Mouse (Mus musculus) right cerebral cortex, postnatal 4 days (tissue): ENCODE results near the gene Egfem1.
A peak's percentile ranks its signal among the peaks of the same experiment; 100 is the strongest.

Experiments used
- DNase-seq: peaks from one replicate; pipeline ENCODE4 v3.0.0-alpha.2; 2022

Egfem1 gene

GRCm38 (mm10) chr3:29081952-29082295, at the start of gene Egfem1:
Gene Egfem1, plus strand, starts transcription at chr3:29082023.
- DNase-seq, result no peak

GRCm38 (mm10) chr3:29033107-29033506, 48.7 kb upstream of the Egfem1 start:
- DNase-seq, result no peak

GRCm38 (mm10) chr3:29036146-29036545, 45.7 kb upstream of the Egfem1 start:
- peak; percentile 38 for DNase-seq

GRCm38 (mm10) chr3:29036620-29037019, 45.2 kb upstream of the Egfem1 start:
- DNase-seq, result no peak

- DNase-seq, result no peak
Observed at GRCm38 (mm10) chr3:29040064-29040463, 41.8 kb upstream of the Egfem1 start.

- DNase-seq, result no peak
Observed at GRCm38 (mm10) chr3:29046281-29046680, 35.5 kb upstream of the Egfem1 start.

GRCm38 (mm10) chr3:29047273-29047932, 34.4 kb upstream of the Egfem1 start:
- DNase-seq, result no peak

GRCm38 (mm10) chr3:29063156-29063555, 18.7 kb upstream of the Egfem1 start:
- DNase-seq, result no peak

- DNase-seq, result no peak
Observed at GRCm38 (mm10) chr3:29068428-29069098, 13.3 kb upstream of the Egfem1 start.

GRCm38 (mm10) chr3:29071315-29071714, 10.5 kb upstream of the Egfem1 start:
- DNase-seq, result no peak

- peak; percentile 15 for DNase-seq
Observed at GRCm38 (mm10) chr3:29081517-29081916, 306 bp upstream of the Egfem1 start.

- DNase-seq, result peak; percentile 54
Observed at GRCm38 (mm10) chr3:29082296-29082995, 623 bp downstream of the Egfem1 start.

- DNase-seq, result no peak
Observed at GRCm38 (mm10) chr3:29082996-29083350, 1.1 kb downstream of the Egfem1 start.

- DNase-seq, result no peak
Observed at GRCm38 (mm10) chr3:29098467-29098866, 16.6 kb downstream of the Egfem1 start.

- DNase-seq, result no peak
Observed at GRCm38 (mm10) chr3:29106016-29106723, 24.3 kb downstream of the Egfem1 start.

- DNase-seq, result no peak
Observed at GRCm38 (mm10) chr3:29107134-29107533, 25.3 kb downstream of the Egfem1 start.

GRCm38 (mm10) chr3:29110321-29110720, 28.5 kb downstream of the Egfem1 start:
- DNase-seq, result no peak

GRCm38 (mm10) chr3:29114517-29114916, 32.7 kb downstream of the Egfem1 start:
- DNase-seq, result no peak

GRCm38 (mm10) chr3:29117379-29117778, 35.6 kb downstream of the Egfem1 start:
- no peak for DNase-seq

- no peak for DNase-seq
Observed at GRCm38 (mm10) chr3:29122556-29122955, 40.7 kb downstream of the Egfem1 start.

- DNase-seq, result no peak
Observed at GRCm38 (mm10) chr3:29132054-29132931, 50.5 kb downstream of the Egfem1 start.

- DNase-seq, result no peak
Observed at GRCm38 (mm10) chr3:29134509-29134908, 52.7 kb downstream of the Egfem1 start.
